Mouse (Mus musculus): ENCODE results near the gene Csnk1d.

- TF ChIP-seq GATA1 (IDR thresholded peaks at IDR 0.05; ENCODE audit: borderline replicate concordance, low read length) (no peak), CTCF (IDR thresholded peaks at IDR 0.05; ENCODE audit: low read depth, low read length) (no peak)
Measured at GRCm38 (mm10) chr11:120950281-120951202, 40.6 kb downstream of the Csnk1d start.
